Mouse (Mus musculus) hindbrain, embryonic 12.5 days (tissue): Measurements from ENCODE around the gene Slc35g2. TPM values are rescaled to one million over a fixed set of nuclear protein-coding genes. Genes with fewer than 3 reads are reported as not detected.

Experiments used
- ATAC-seq: fragments of 200-750 bp; cut with Nextera tagmentation; 2 replicates; pipeline ENCODE4 v1.8.0; 2017; ENCODE audit warnings: moderate TSS enrichment; ENCODE audit not compliant: low FRiP score
- H3K27ac ChIP-seq: fragments of 300-500 bp; sonication (generic); 2 replicates; pipeline ENCODE4 v1.5.1; 2016; ENCODE audit warnings: mild to moderate bottlenecking
- H3K27me3 ChIP-seq: fragments of 300-500 bp; sonication (generic); 2 replicates; pipeline ENCODE4 v1.6.1; 2016; ENCODE audit warnings: mild to moderate bottlenecking
- H3K36me3 ChIP-seq: fragments of 300-500 bp; sonication (generic); 2 replicates; pipeline ENCODE4 v1.6.1; 2016; ENCODE audit warnings: mild to moderate bottlenecking
- H3K4me1 ChIP-seq: fragments of 300-500 bp; sonication (generic); 2 replicates; pipeline ENCODE4 v1.6.1; 2016
- H3K4me2 ChIP-seq: fragments of 300-500 bp; sonication (generic); replicated peaks from 2 replicates; pipeline ENCODE4 v1.6.1; 2016; ENCODE audit warnings: mild to moderate bottlenecking
- H3K4me3 ChIP-seq: fragments of 300-500 bp; sonication (generic); 2 replicates; pipeline ENCODE4 v1.5.1; 2016; ENCODE audit warnings: mild to moderate bottlenecking
- H3K9ac ChIP-seq: fragments of 300-500 bp; sonication (generic); 2 replicates; pipeline ENCODE4 v1.6.1; 2016; ENCODE audit warnings: mild to moderate bottlenecking, moderate library complexity
- H3K9me3 ChIP-seq: fragments of 300-500 bp; sonication (generic); replicated peaks from 2 replicates; pipeline ENCODE4 v1.6.1; 2016; ENCODE audit warnings: mild to moderate bottlenecking
- WGBS: fragments of 180-500 bp; shearing (Covaris S2); methylation state at CpG from one replicate; pipeline ENCODE4 v1.1.7; 2016; 5-methylcytosine and 5-hydroxymethylcytosine counted together
- polyA plus RNA-seq: library from polyadenylated mRNA; unstranded; fragments of >200 nt; fragmentation: Nextera tagmentation; extraction: Ambion mirVana; gene quantifications from 2 replicates; pipeline ENCODE4 v1.2.1, GENCODE M21; 2016

Slc35g2 gene
- 7.5 and 8.3 TPM in 2 replicates for polyA plus RNA-seq

- Histone ChIP-seq H3K4me2 (peak within 1 kb of the TSS; percentile 67), H3K9ac (peak within 1 kb of the TSS; percentile 70), H3K27me3 (no peaks in the 10 kb centered on the region), H3K27ac (peak within 1 kb of the TSS; percentile 68; the same call in 1 of the 2 replicates), H3K4me1 (peaks cover 12% of the 10 kb centered on the region), H3K4me3 (peak within 1 kb of the TSS; percentile 63), H3K9me3 (no peaks in the 10 kb centered on the region), H3K36me3 (no peaks in the 10 kb centered on the region)
- peak; percentile 93 for ATAC-seq
- WGBS: under 1% methylated on average over 55 of the region's 55 CpGs
Observed at GRCm38 (mm10) chr9:100570626-100571233, at the start of gene Slc35g2. Gene Slc35g2, minus strand, starts transcription at chr9:100571090.

GRCm38 (mm10) chr9:100616947-100617346 lies 46.1 kb upstream of the Slc35g2 start:
- no peaks in the 10 kb centered on the region for H3K9me3 ChIP-seq
- H3K27ac ChIP-seq: no peak overlapping the region
- no peaks in the 10 kb centered on the region for H3K36me3 ChIP-seq
- H3K9ac ChIP-seq: no peak overlapping the region
- H3K4me1 ChIP-seq: peaks cover 5% of the 10 kb centered on the region
- H3K27me3 ChIP-seq: no peaks in the 10 kb centered on the region
- ATAC-seq: no peak
- 49% methylated on average over 11 of the region's 11 CpGs for WGBS
- H3K4me2 ChIP-seq: no peak overlapping the region
- H3K4me3 ChIP-seq: no peak overlapping the region

GRCm38 (mm10) chr9:100613501-100614071 lies 42.7 kb upstream of the Slc35g2 start:
- no peak overlapping the region for H3K27ac ChIP-seq
- ATAC-seq: no peak

GRCm38 (mm10) chr9:100605985-100606554 lies 35.2 kb upstream of the Slc35g2 start:
- no peak overlapping the region for H3K9ac ChIP-seq
- ATAC-seq: no peak
- WGBS: 61% methylated on average over 7 of the region's 7 CpGs

More at GRCm38 (mm10) chr9:100613501-100614071, 42.7 kb upstream of the Slc35g2 start:
- Histone ChIP-seq H3K4me2 (no peak overlapping the region), H3K36me3 (no peaks in the 10 kb centered on the region), H3K4me3 (no peak overlapping the region), H3K9ac (no peak overlapping the region), H3K9me3 (no peaks in the 10 kb centered on the region), H3K27me3 (no peaks in the 10 kb centered on the region), H3K4me1 (peaks cover 5% of the 10 kb centered on the region)
- WGBS: 78% methylated on average over 3 of the region's 3 CpGs

GRCm38 (mm10) chr9:100605522-100605921 lies 34.6 kb upstream of the Slc35g2 start:
- no peaks in the 10 kb centered on the region for H3K9me3 ChIP-seq
- WGBS: 97% methylated on average over 1 of the region's 1 CpGs
- H3K4me3 ChIP-seq: no peak overlapping the region
- no peak overlapping the region for H3K4me2 ChIP-seq
- H3K9ac ChIP-seq: no peak overlapping the region
- H3K36me3 ChIP-seq: no peaks in the 10 kb centered on the region
- no peak for ATAC-seq
- peaks cover 4% of the 10 kb centered on the region; the same call in 1 of the 2 replicates for H3K4me1 ChIP-seq
- no peaks in the 10 kb centered on the region for H3K27me3 ChIP-seq
- no peak overlapping the region for H3K27ac ChIP-seq

More at GRCm38 (mm10) chr9:100605985-100606554, 35.2 kb upstream of the Slc35g2 start:
- Histone ChIP-seq H3K9me3 (no peaks in the 10 kb centered on the region), H3K4me2 (no peak overlapping the region), H3K4me3 (no peak overlapping the region), H3K4me1 (peaks cover 4% of the 10 kb centered on the region; the same call in 1 of the 2 replicates), H3K36me3 (no peaks in the 10 kb centered on the region), H3K27ac (no peak overlapping the region), H3K27me3 (no peaks in the 10 kb centered on the region)

- H3K36me3 ChIP-seq: no peaks in the 10 kb centered on the region
- 70% methylated on average over 5 of the region's 5 CpGs for WGBS
- no peak overlapping the region for H3K4me3 ChIP-seq
- H3K4me1 ChIP-seq: peaks cover 12% of the 10 kb centered on the region
- no peak overlapping the region for H3K9ac ChIP-seq
- H3K27me3 ChIP-seq: no peaks in the 10 kb centered on the region
- H3K27ac ChIP-seq: no peak overlapping the region
- no peaks in the 10 kb centered on the region for H3K9me3 ChIP-seq
- ATAC-seq: no peak
- H3K4me2 ChIP-seq: no peak overlapping the region
Observed at GRCm38 (mm10) chr9:100603156-100603555, 32.3 kb upstream of the Slc35g2 start.

GRCm38 (mm10) chr9:100602130-100602529 lies 31.2 kb upstream of the Slc35g2 start:
- H3K9ac ChIP-seq: no peak overlapping the region
- H3K9me3 ChIP-seq: no peaks in the 10 kb centered on the region
- no peak overlapping the region for H3K4me3 ChIP-seq
- peaks cover 12% of the 10 kb centered on the region for H3K4me1 ChIP-seq
- no peak for ATAC-seq
- H3K27me3 ChIP-seq: no peaks in the 10 kb centered on the region
- H3K36me3 ChIP-seq: no peaks in the 10 kb centered on the region
- H3K27ac ChIP-seq: no peak overlapping the region
- WGBS: 87% methylated on average over 1 of the region's 1 CpGs
- H3K4me2 ChIP-seq: no peak overlapping the region

GRCm38 (mm10) chr9:100599761-100600328 lies 29.0 kb upstream of the Slc35g2 start:
- no peak for ATAC-seq
- H3K27ac ChIP-seq: 0 out of 2 replicates have a peak overlapping the region, but pooled peaks have one; percentile 17
- WGBS: 29% methylated on average over 3 of the region's 3 CpGs

GRCm38 (mm10) chr9:100597546-100597945 lies 26.7 kb upstream of the Slc35g2 start, which contains the start of gene Stag1:
Gene Stag1, plus strand, starts transcription at chr9:100597798.
- Histone ChIP-seq H3K9ac (no peak within 1 kb of the TSS), H3K4me3 (no peak within 1 kb of the TSS), H3K27me3 (no peaks in the 10 kb centered on the region), H3K4me1 (peaks cover 8% of the 10 kb centered on the region; the same call in 1 of the 2 replicates), H3K36me3 (no peaks in the 10 kb centered on the region), H3K9me3 (0 out of 2 replicates have a peak, but pooled peaks cover 3% of the 10 kb centered on the region), H3K4me2 (no peak within 1 kb of the TSS), H3K27ac (no peak within 1 kb of the TSS)
- ATAC-seq: no peak
- WGBS: 84% methylated on average over 8 of the region's 8 CpGs

More at GRCm38 (mm10) chr9:100599761-100600328, 29.0 kb upstream of the Slc35g2 start:
- no peaks in the 10 kb centered on the region for H3K9me3 ChIP-seq
- no peak overlapping the region for H3K4me3 ChIP-seq
- H3K36me3 ChIP-seq: no peaks in the 10 kb centered on the region
- no peak overlapping the region for H3K9ac ChIP-seq
- H3K27me3 ChIP-seq: no peaks in the 10 kb centered on the region
- H3K4me1 ChIP-seq: peaks cover 8% of the 10 kb centered on the region; the same call in 1 of the 2 replicates
- H3K4me2 ChIP-seq: no peak overlapping the region

- ATAC-seq: no peak
- no peak overlapping the region for H3K9ac ChIP-seq
- 0 out of 2 replicates have a peak, but pooled peaks cover 3% of the 10 kb centered on the region for H3K9me3 ChIP-seq
- H3K4me2 ChIP-seq: no peak overlapping the region
- no peak overlapping the region for H3K27ac ChIP-seq
- no peaks in the 10 kb centered on the region for H3K27me3 ChIP-seq
- H3K4me1 ChIP-seq: peaks cover 8% of the 10 kb centered on the region; the same call in 1 of the 2 replicates
- 86% methylated on average over 8 of the region's 8 CpGs for WGBS
- H3K36me3 ChIP-seq: no peaks in the 10 kb centered on the region
- no peak overlapping the region for H3K4me3 ChIP-seq
Observed at GRCm38 (mm10) chr9:100596317-100596716, 25.4 kb upstream of the Slc35g2 start.

- WGBS: 72% methylated on average over 4 of the region's 4 CpGs
Observed at GRCm38 (mm10) chr9:100590462-100590861, 19.6 kb upstream of the Slc35g2 start.

GRCm38 (mm10) chr9:100584031-100584430 lies 13.1 kb upstream of the Slc35g2 start:
- 90% methylated on average over 4 of the region's 4 CpGs for WGBS
- no peak for ATAC-seq
- no peaks in the 10 kb centered on the region for H3K27me3 ChIP-seq
- H3K4me2 ChIP-seq: no peak overlapping the region
- H3K4me3 ChIP-seq: no peak overlapping the region
- no peaks in the 10 kb centered on the region for H3K36me3 ChIP-seq
- H3K9me3 ChIP-seq: no peaks in the 10 kb centered on the region
- H3K27ac ChIP-seq: no peak overlapping the region
- peaks cover 18% of the 10 kb centered on the region for H3K4me1 ChIP-seq
- no peak overlapping the region for H3K9ac ChIP-seq

More at GRCm38 (mm10) chr9:100590462-100590861, 19.6 kb upstream of the Slc35g2 start:
- no peaks in the 10 kb centered on the region; the same call in 1 of the 2 replicates for H3K4me1 ChIP-seq
- no peak overlapping the region for H3K4me3 ChIP-seq
- H3K36me3 ChIP-seq: no peaks in the 10 kb centered on the region
- H3K27me3 ChIP-seq: no peaks in the 10 kb centered on the region
- no peak overlapping the region for H3K4me2 ChIP-seq
- no peak for ATAC-seq
- no peak overlapping the region for H3K27ac ChIP-seq
- no peak overlapping the region for H3K9ac ChIP-seq
- 0 out of 2 replicates have a peak, but pooled peaks cover 3% of the 10 kb centered on the region for H3K9me3 ChIP-seq
